15 mouse cellular contexts compared by ENCODE assay signal in genomic region chr13:9683280-9683679, GRCm38 (mm10).
DNase-seq lines count a peak whose midpoint lies in the region; ATAC-seq and TF ChIP-seq lines count a peak whose summit lies in the region.
"Had no signal": no experiment of that assay in that cellular context is flagged by ENCODE, and none has a peak within 500 bp of the region (broad histone marks: within the 10 kb centered on the region; RNA-seq: fewer than 3 reads in every experiment).

No protein-coding gene starts in this region.

- H3K36me3 ChIP-seq in forebrain, postnatal 0 days (ENCODE audit: insufficient read depth) = peaks cover 49% of the 10 kb centered on the region
- peaks cover 12% of the 10 kb centered on the region for H3K36me3 ChIP-seq in forebrain, embryonic 11.5 days (ENCODE audit: control insufficient read depth, insufficient read depth, low read length)
- H3K36me3 ChIP-seq in kidney, adult 2 months (ENCODE audit: control insufficient read depth, insufficient read depth, low read length) = no peaks in the 10 kb centered on the region; the same call in none of the 2 replicates
- peaks cover 66% of the 10 kb centered on the region for H3K36me3 ChIP-seq in midbrain, embryonic 13.5 days

- peak; percentile 36 for ATAC-seq in forebrain, postnatal 0 days
- no peak for ATAC-seq in forebrain, embryonic 11.5 days (replicated peaks; ENCODE audit: low FRiP score)
- 0 out of 2 replicates have a peak, but pooled peaks have one; percentile 35 for ATAC-seq in midbrain, embryonic 13.5 days
- ATAC-seq in monocyte, adult 5-6 weeks (replicated peaks; ENCODE audit: insufficient number of reproducible peaks, low FRiP score, low TSS enrichment, poor library complexity, severe bottlenecking) = no peak

- no peak overlapping the region for H3K27ac ChIP-seq in forebrain, postnatal 0 days (ENCODE audit: low read depth, low read length)
- no peak overlapping the region for H3K27ac ChIP-seq in forebrain, embryonic 11.5 days (ENCODE audit: low read depth, low read length)
- H3K27ac ChIP-seq in kidney, adult 2 months (ENCODE audit: insufficient read depth, low read depth, low read length) = no peak overlapping the region
- H3K27ac ChIP-seq in midbrain, embryonic 13.5 days = no peak overlapping the region

- TF ChIP-seq POLR2A in kidney, adult 2 months (IDR thresholded peaks at IDR 0.05; ENCODE audit: low read depth, low read length) = no peak

- peak; percentile 20 for DNase-seq in forebrain, postnatal 0 days
- no peak for DNase-seq in forebrain, embryonic 11.5 days (ENCODE audit: low spot score)
- DNase-seq in kidney, adult 2 months = no peak
- DNase-seq in kidney, postnatal 14 days = no peak
- peak; percentile 5 for DNase-seq in 3T3-L1 (ENCODE audit: low read depth, low spot score)
- DNase-seq: adrenal gland, adult 8-10 months; cerebellum, adult 9-11 months; layer of hippocampus, adult 9-11 months; left cerebral cortex, postnatal 4 days; spleen, adult 18-20 months; thymus, postnatal 36 days had no signal

- H3K4me3 ChIP-seq in forebrain, postnatal 0 days (ENCODE audit: low read depth, low read length) = no peak overlapping the region
- no peak overlapping the region for H3K4me3 ChIP-seq in forebrain, embryonic 11.5 days (ENCODE audit: low read depth, low read length)
- H3K4me3 ChIP-seq in kidney, adult 2 months (ENCODE audit: insufficient read depth, low read depth, low read length) = no peak overlapping the region
- no peak overlapping the region for H3K4me3 ChIP-seq in midbrain, embryonic 13.5 days (replicated peaks)
- H3K4me3 ChIP-seq: megakaryocyte, embryonic 14.5 days had no signal

- H3K9me3 ChIP-seq in forebrain, postnatal 0 days (ENCODE audit: low read length) = no peaks in the 10 kb centered on the region
- H3K9me3 ChIP-seq in forebrain, embryonic 11.5 days (ENCODE audit: control insufficient read depth, low read length) = no peaks in the 10 kb centered on the region
- no peaks in the 10 kb centered on the region for H3K9me3 ChIP-seq in midbrain, embryonic 13.5 days
- H3K9me3 ChIP-seq: megakaryocyte, embryonic 14.5 days had no signal

- TF ChIP-seq CTCF in forebrain, postnatal 0 days (IDR thresholded peaks at IDR 0.05; ENCODE audit: low read depth) = peak; percentile 49
- 0 out of 2 replicates have a peak, but pooled peaks have one; percentile 4 for TF ChIP-seq CTCF in kidney, adult 2 months (conservative IDR thresholded peaks at IDR 0.05; ENCODE audit: insufficient read depth, insufficient read length, low read depth, low read length)

- no peak overlapping the region for H3K9ac ChIP-seq in forebrain, postnatal 0 days
- H3K9ac ChIP-seq in forebrain, embryonic 11.5 days (ENCODE audit: low read length) = no peak overlapping the region
- H3K9ac ChIP-seq in midbrain, embryonic 13.5 days (replicated peaks) = no peak overlapping the region

- no peaks in the 10 kb centered on the region for H3K4me1 ChIP-seq in forebrain, postnatal 0 days (ENCODE audit: insufficient read depth)
- no peaks in the 10 kb centered on the region for H3K4me1 ChIP-seq in forebrain, embryonic 11.5 days (replicated peaks; ENCODE audit: control insufficient read depth, insufficient read depth, low read length)
- no peaks in the 10 kb centered on the region for H3K4me1 ChIP-seq in kidney, adult 2 months (ENCODE audit: control insufficient read depth, insufficient read depth, low read length)
- no peaks in the 10 kb centered on the region for H3K4me1 ChIP-seq in midbrain, embryonic 13.5 days (replicated peaks)

- no peak overlapping the region for H3K4me2 ChIP-seq in forebrain, postnatal 0 days (ENCODE audit: low read depth)
- no peak overlapping the region for H3K4me2 ChIP-seq in forebrain, embryonic 11.5 days (ENCODE audit: low read depth, low read length, severe bottlenecking)
- no peak overlapping the region for H3K4me2 ChIP-seq in midbrain, embryonic 13.5 days (replicated peaks)
- H3K4me2 ChIP-seq: liver, embryonic 11.5 days had no signal

- H3K27me3 ChIP-seq in forebrain, postnatal 0 days (ENCODE audit: insufficient read depth, low read length) = no peaks in the 10 kb centered on the region
- H3K27me3 ChIP-seq in forebrain, embryonic 11.5 days (ENCODE audit: control insufficient read depth, insufficient read depth, low read length) = no peaks in the 10 kb centered on the region
- H3K27me3 ChIP-seq in kidney, adult 2 months (replicated peaks; ENCODE audit: control insufficient read depth, insufficient read depth, low read length) = no peaks in the 10 kb centered on the region
- H3K27me3 ChIP-seq in midbrain, embryonic 13.5 days = no peaks in the 10 kb centered on the region
- H3K27me3 ChIP-seq: megakaryocyte, embryonic 14.5 days had no signal

- 88% methylated on average over 4 of the region's 4 CpGs for WGBS in forebrain, postnatal 0 days
- WGBS in forebrain, embryonic 11.5 days = 96% methylated on average over 4 of the region's 4 CpGs
- 90% methylated on average over 4 of the region's 4 CpGs for WGBS in kidney, adult 2 months
- 93% methylated on average over 4 of the region's 4 CpGs for WGBS in midbrain, embryonic 13.5 days

Comparison
In these comparisons a context has a peak if more than half of its experiments do, and no peak if none do; other contexts are left out.
1. ATAC-seq: peak in forebrain, postnatal 0 days (single experiment) and midbrain, embryonic 13.5 days (single experiment); none in forebrain, embryonic 11.5 days (single experiment) and monocyte, adult 5-6 weeks (single experiment).
2. DNase-seq: peak in forebrain, postnatal 0 days (single experiment) and 3T3-L1 (single experiment); none in forebrain, embryonic 11.5 days (single experiment), kidney, adult 2 months (single experiment) and kidney, postnatal 14 days (single experiment).